Mouse (Mus musculus) embryonic facial prominence, embryonic 13.5 days (tissue): ENCODE data around the gene C3. TPM values are rescaled to one million over a fixed set of nuclear protein-coding genes. Genes with fewer than 3 reads are reported as not detected.
A peak's percentile ranks its signal among the peaks of the same experiment; 100 is the strongest.

Source experiments
- ATAC-seq: fragments of 200-750 bp; cut with Nextera tagmentation; 2 replicates; pipeline ENCODE4 v1.8.0; 2017; ENCODE audit warnings: low read depth; ENCODE audit not compliant: insufficient number of reproducible peaks, insufficient read depth, low FRiP score, low TSS enrichment
- H3K27ac ChIP-seq: fragments of 300-500 bp; sonication (generic); 2 replicates; pipeline ENCODE4 v1.5.1; 2015; ENCODE audit warnings: moderate library complexity, mild to moderate bottlenecking, inconsistent platforms
- H3K27me3 ChIP-seq: fragments of 300-500 bp; sonication (generic); 2 replicates; pipeline ENCODE4 v1.6.1; 2015; ENCODE audit warnings: mild to moderate bottlenecking, inconsistent platforms
- H3K36me3 ChIP-seq: fragments of 300-500 bp; sonication (generic); 2 replicates; pipeline ENCODE4 v1.6.1; 2015; ENCODE audit warnings: mild to moderate bottlenecking, inconsistent platforms
- H3K4me1 ChIP-seq: fragments of 300-500 bp; sonication (generic); 2 replicates; pipeline ENCODE4 v1.6.1; 2015; ENCODE audit warnings: inconsistent platforms
- H3K4me2 ChIP-seq: fragments of 300-500 bp; sonication (generic); 2 replicates; pipeline ENCODE4 v1.6.1; 2015; ENCODE audit warnings: moderate library complexity, mild to moderate bottlenecking, inconsistent platforms
- H3K4me3 ChIP-seq: fragments of 300-500 bp; sonication (generic); 2 replicates; pipeline ENCODE4 v1.5.1; 2015; ENCODE audit warnings: mild to moderate bottlenecking, inconsistent platforms
- H3K9ac ChIP-seq: fragments of 300-500 bp; sonication (generic); 2 replicates; pipeline ENCODE4 v1.6.1; 2015; ENCODE audit warnings: mild to moderate bottlenecking, inconsistent platforms
- H3K9me3 ChIP-seq: fragments of 300-500 bp; sonication (generic); 2 replicates; pipeline ENCODE4 v1.6.1; 2016; ENCODE audit warnings: inconsistent platforms
- WGBS: fragments of 180-500 bp; shearing (Covaris S2); methylation state at CpG from one replicate; pipeline ENCODE4 v1.1.7; 2015; ENCODE audit warnings: mixed read lengths; 5-methylcytosine and 5-hydroxymethylcytosine counted together
- microRNA-seq: library from miRNA; unstranded; fragments of <30 nt; microRNA quantifications from one replicate; pipeline ENCODE4, GENCODE M21; 2016
- polyA plus RNA-seq: library from polyadenylated mRNA; unstranded; fragments of >200 nt; fragmentation: Nextera tagmentation; extraction: Ambion mirVana; gene quantifications from 2 replicates; pipeline ENCODE4 v1.2.1, GENCODE M21; 2015

The C3 gene
- polyA plus RNA-seq, 1 experiment from 2014 or later = 0.13 TPM

- no peaks in the 10 kb centered on the region for H3K27me3 ChIP-seq
- ATAC-seq = no peak
- H3K27ac ChIP-seq = no peak overlapping the region
- H3K36me3 ChIP-seq = no peaks in the 10 kb centered on the region
- H3K4me3 ChIP-seq = no peak overlapping the region
- WGBS = 82% methylated on average over 12 of the region's 12 CpGs
- H3K9me3 ChIP-seq = no peaks in the 10 kb centered on the region
- no peak overlapping the region for H3K9ac ChIP-seq
- no peak overlapping the region for H3K4me2 ChIP-seq
- H3K4me1 ChIP-seq = no peaks in the 10 kb centered on the region
Observed at GRCm38 (mm10) chr17:57188510-57189192, 39.3 kb downstream of the C3 start.

GRCm38 (mm10) chr17:57185641-57186040 is 42.3 kb downstream of the C3 start:
- H3K4me3 ChIP-seq = no peak overlapping the region
- H3K9me3 ChIP-seq = no peaks in the 10 kb centered on the region
- no peak for ATAC-seq
- H3K27ac ChIP-seq = no peak overlapping the region
- 72% methylated on average over 2 of the region's 2 CpGs for WGBS
- no peak overlapping the region for H3K9ac ChIP-seq
- no peak overlapping the region for H3K4me2 ChIP-seq
- no peaks in the 10 kb centered on the region for H3K27me3 ChIP-seq
- H3K36me3 ChIP-seq = no peaks in the 10 kb centered on the region
- no peaks in the 10 kb centered on the region for H3K4me1 ChIP-seq

GRCm38 (mm10) chr17:57182871-57183270 is 45.1 kb downstream of the C3 start:
- Histone ChIP-seq H3K9me3 (no peaks in the 10 kb centered on the region), H3K27ac (no peak overlapping the region), H3K36me3 (no peaks in the 10 kb centered on the region), H3K9ac (no peak overlapping the region), H3K4me1 (no peaks in the 10 kb centered on the region), H3K27me3 (no peaks in the 10 kb centered on the region), H3K4me3 (no peak overlapping the region), H3K4me2 (no peak overlapping the region)
- WGBS = 67% methylated on average over 3 of the region's 3 CpGs
- no peak for ATAC-seq

GRCm38 (mm10) chr17:57180363-57180762 is 47.6 kb downstream of the C3 start:
- no peak overlapping the region for H3K27ac ChIP-seq
- H3K9ac ChIP-seq = no peak overlapping the region
- no peaks in the 10 kb centered on the region for H3K36me3 ChIP-seq
- H3K27me3 ChIP-seq = no peaks in the 10 kb centered on the region
- no peak for ATAC-seq
- H3K9me3 ChIP-seq = no peaks in the 10 kb centered on the region
- H3K4me2 ChIP-seq = no peak overlapping the region
- no peaks in the 10 kb centered on the region for H3K4me1 ChIP-seq
- H3K4me3 ChIP-seq = no peak overlapping the region
- WGBS = 35% methylated on average over 8 of the region's 8 CpGs

- Histone ChIP-seq H3K4me2 (no peak overlapping the region), H3K27ac (no peak overlapping the region), H3K27me3 (no peaks in the 10 kb centered on the region), H3K9me3 (no peaks in the 10 kb centered on the region), H3K36me3 (no peaks in the 10 kb centered on the region), H3K4me1 (no peaks in the 10 kb centered on the region), H3K9ac (no peak overlapping the region), H3K4me3 (no peak overlapping the region)
- 63% methylated on average over 4 of the region's 4 CpGs for WGBS
- no peak for ATAC-seq
Observed at GRCm38 (mm10) chr17:57173351-57173750, 54.6 kb downstream of the C3 start.

- no peak for ATAC-seq
- WGBS = 67% methylated on average over 5 of the region's 5 CpGs
Observed at GRCm38 (mm10) chr17:57172378-57172777, 55.6 kb downstream of the C3 start.

GRCm38 (mm10) chr17:57170616-57171260 is 57.2 kb downstream of the C3 start:
- ATAC-seq = no peak
- no peak overlapping the region for H3K4me3 ChIP-seq
- 0 out of 2 replicates have a peak, but pooled peaks cover 5% of the 10 kb centered on the region for H3K27me3 ChIP-seq
- WGBS = 59% methylated on average over 5 of the region's 5 CpGs
- no peaks in the 10 kb centered on the region for H3K36me3 ChIP-seq
- no peaks in the 10 kb centered on the region for H3K9me3 ChIP-seq
- no peak overlapping the region for H3K9ac ChIP-seq
- H3K27ac ChIP-seq = no peak overlapping the region
- no peak overlapping the region for H3K4me2 ChIP-seq
- no peaks in the 10 kb centered on the region for H3K4me1 ChIP-seq

More at GRCm38 (mm10) chr17:57172378-57172777, 55.6 kb downstream of the C3 start:
- Histone ChIP-seq H3K27me3 (no peaks in the 10 kb centered on the region), H3K4me2 (no peak overlapping the region), H3K4me3 (no peak overlapping the region), H3K4me1 (no peaks in the 10 kb centered on the region), H3K36me3 (no peaks in the 10 kb centered on the region), H3K9me3 (no peaks in the 10 kb centered on the region), H3K9ac (no peak overlapping the region), H3K27ac (no peak overlapping the region)

GRCm38 (mm10) chr17:57166800-57167791 is 60.8 kb downstream of the C3 start:
- Histone ChIP-seq H3K36me3 (no peaks in the 10 kb centered on the region), H3K9me3 (no peaks in the 10 kb centered on the region), H3K4me1 (no peaks in the 10 kb centered on the region), H3K9ac (no peak overlapping the region), H3K4me2 (peak overlapping the region; percentile 42), H3K4me3 (no peak overlapping the region), H3K27ac (no peak overlapping the region), H3K27me3 (0 out of 2 replicates have a peak, but pooled peaks cover 5% of the 10 kb centered on the region)
- WGBS = 12% methylated on average over 10 of the region's 11 CpGs
- ATAC-seq = peak; percentile 27; the same call in 1 of the 2 replicates

Small RNAs within 50 kb of the gene (microRNA-seq; reads per million reads assigned to microRNA genes)
- not detected for gene Mir6978

Other genes with a start within 250 kb of the C3 start
- gene Acer1, start 246.0 kb downstream of the C3 start, polyA plus RNA-seq = 0.17 and 0.25 TPM in 2 replicates
- 149 and 160 TPM in 2 replicates for gene Clpp, start 237.8 kb downstream of the C3 start, polyA plus RNA-seq
- 36.2 and 42.0 TPM in 2 replicates for gene Alkbh7, start 230.8 kb downstream of the C3 start, polyA plus RNA-seq
- gene Pspn, start 228.1 kb downstream of the C3 start, polyA plus RNA-seq = 0.87 TPM in 1 of 2 replicates, not detected in the other
- 65.5 and 71.3 TPM in 2 replicates for gene Gtf2f1, start 216.8 kb downstream of the C3 start, polyA plus RNA-seq
- 0.24 and 0.59 TPM in 2 replicates for gene Gm17949, start 216.7 kb downstream of the C3 start, polyA plus RNA-seq
- gene Khsrp, start 196.6 kb downstream of the C3 start, polyA plus RNA-seq = 45.7 and 49.8 TPM in 2 replicates
- gene Slc25a41, start 186.5 kb downstream of the C3 start, polyA plus RNA-seq = not detected in 2 replicates
- gene Crb3, start 169.0 kb downstream of the C3 start, polyA plus RNA-seq = 7.3 and 7.9 TPM in 2 replicates
- 9.1 TPM in 2 replicates for gene Slc25a23, start 168.3 kb downstream of the C3 start, polyA plus RNA-seq
- gene Dennd1c, start 149.6 kb downstream of the C3 start, polyA plus RNA-seq = 1.6 and 2.4 TPM in 2 replicates
- gene Tubb4a, start 140.4 kb downstream of the C3 start, polyA plus RNA-seq = 9.4 and 10.3 TPM in 2 replicates
- 7.9 and 8.2 TPM in 2 replicates for gene Tnfsf9, start 122.8 kb downstream of the C3 start, polyA plus RNA-seq
- gene Cd70, start 78.4 kb downstream of the C3 start, polyA plus RNA-seq = not detected in 2 replicates
- 0.18 TPM in 1 of 2 replicates, not detected in the other for gene Tnfsf14, start 34.0 kb downstream of the C3 start, polyA plus RNA-seq
- 31.6 and 33.1 TPM in 2 replicates for gene Gpr108, start 20.3 kb upstream of the C3 start, polyA plus RNA-seq
- 38.1 and 41.5 TPM in 2 replicates for gene Trip10, start 21.3 kb upstream of the C3 start, polyA plus RNA-seq
- 2.6 and 2.9 TPM in 2 replicates for gene Vav1, start 51.0 kb upstream of the C3 start, polyA plus RNA-seq
- 4.8 and 6.4 TPM in 2 replicates for gene Adgre1, start 130.6 kb upstream of the C3 start, polyA plus RNA-seq